ENCODE assay signal across 20 mouse cellular contexts in the genomic region with DNA sequence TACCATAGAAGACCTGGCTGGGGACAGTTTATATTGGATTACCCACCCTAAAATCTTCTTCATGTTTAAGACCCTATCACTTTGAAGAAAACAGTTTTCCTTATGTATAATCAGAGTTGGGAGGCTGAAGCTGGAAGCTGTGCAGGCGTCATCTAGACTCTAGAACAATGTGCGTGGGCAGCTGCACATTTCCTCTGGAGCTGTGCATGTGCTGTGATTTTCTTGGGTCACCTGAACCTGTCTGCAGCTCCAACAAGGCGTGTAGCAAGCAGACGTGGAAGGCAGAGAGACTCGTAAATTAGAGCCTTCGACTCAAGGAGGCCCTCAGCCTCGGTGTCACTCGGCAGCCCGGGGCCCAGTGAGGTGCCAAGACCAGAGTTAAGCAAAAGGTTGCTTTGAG.
DNase-seq lines count a peak whose midpoint lies in the region; ATAC-seq and TF ChIP-seq lines count a peak whose summit lies in the region.
"Had no signal": no experiment of that assay in that cellular context is flagged by ENCODE, and none has a peak within 500 bp of the region (broad histone marks: within the 10 kb centered on the region; RNA-seq: fewer than 3 reads in every experiment).

No protein-coding gene starts in this region.

- no peak overlapping the region for H3K4me2 ChIP-seq in heart, embryonic 11.5 days
- H3K4me2 ChIP-seq in kidney, embryonic 14.5 days (replicated peaks; ENCODE audit: low read depth, low read length), result no peak overlapping the region
- H3K4me2 ChIP-seq in lung, embryonic 14.5 days, result no peak overlapping the region
- H3K4me2 ChIP-seq: kidney, embryonic 15.5 days; limb, embryonic 15.5 days had no signal

- no peak for TF ChIP-seq CTCF in heart, adult 2 months (IDR thresholded peaks at IDR 0.05)
- no peak for TF ChIP-seq CTCF in lung, embryonic 14.5 days (IDR thresholded peaks at IDR 0.05; ENCODE audit: low read depth)

- H3K27me3 ChIP-seq in heart, embryonic 11.5 days (ENCODE audit: control insufficient read depth, insufficient read depth, low read length), result no peaks in the 10 kb centered on the region
- H3K27me3 ChIP-seq in heart, adult 2 months (ENCODE audit: control insufficient read depth, insufficient read depth, low read length), result no peaks in the 10 kb centered on the region
- H3K27me3 ChIP-seq in kidney, embryonic 14.5 days (ENCODE audit: control insufficient read depth, insufficient read depth, low read length), result no peaks in the 10 kb centered on the region; the same call in 1 of the 2 replicates
- no peaks in the 10 kb centered on the region for H3K27me3 ChIP-seq in lung, embryonic 14.5 days (ENCODE audit: insufficient read depth, low read length)
- H3K27me3 ChIP-seq: kidney, embryonic 15.5 days; limb, embryonic 15.5 days had no signal

- H3K4me1 ChIP-seq in heart, embryonic 11.5 days (ENCODE audit: control insufficient read depth, insufficient read depth, low read length), result peaks cover 30% of the 10 kb centered on the region
- H3K4me1 ChIP-seq in heart, adult 2 months (ENCODE audit: control insufficient read depth, insufficient read depth, low read length), result peaks cover 2% of the 10 kb centered on the region; the same call in 1 of the 2 replicates
- peaks cover 16% of the 10 kb centered on the region; the same call in 1 of the 2 replicates for H3K4me1 ChIP-seq in kidney, embryonic 14.5 days (ENCODE audit: control insufficient read depth, insufficient read depth, low read length)
- peaks cover 16% of the 10 kb centered on the region for H3K4me1 ChIP-seq in lung, embryonic 14.5 days (ENCODE audit: insufficient read depth)
- H3K4me1 ChIP-seq: limb, embryonic 15.5 days had no signal

- no peaks in the 10 kb centered on the region for H3K79me2 ChIP-seq in heart, adult 2 months (replicated peaks; ENCODE audit: control insufficient read depth, insufficient read depth, low read length)

- WGBS in heart, embryonic 11.5 days (ENCODE audit: insufficient replicate concordance), result 65% methylated on average over 9 of the region's 9 CpGs
- WGBS in heart, adult 2 months, result 78% methylated on average over 9 of the region's 9 CpGs
- 15% methylated on average over 9 of the region's 9 CpGs for WGBS in kidney, embryonic 14.5 days
- WGBS in lung, embryonic 14.5 days, result 56% methylated on average over 9 of the region's 9 CpGs

- no peaks in the 10 kb centered on the region for H3K36me3 ChIP-seq in heart, embryonic 11.5 days (ENCODE audit: control insufficient read depth, insufficient read depth, low read length)
- no peaks in the 10 kb centered on the region for H3K36me3 ChIP-seq in heart, adult 2 months (ENCODE audit: control insufficient read depth, insufficient read depth, low read length)
- H3K36me3 ChIP-seq in kidney, embryonic 14.5 days (ENCODE audit: control insufficient read depth, insufficient read depth, low read length), result no peaks in the 10 kb centered on the region
- H3K36me3 ChIP-seq in lung, embryonic 14.5 days (ENCODE audit: insufficient read depth), result no peaks in the 10 kb centered on the region
- H3K36me3 ChIP-seq: kidney, embryonic 15.5 days; limb, embryonic 15.5 days had no signal

- H3K9ac ChIP-seq in heart, embryonic 11.5 days (ENCODE audit: low read depth, low read length), result no peak overlapping the region
- no peak overlapping the region for H3K9ac ChIP-seq in heart, adult 2 months (ENCODE audit: low read depth, low read length)
- peak overlapping the region; percentile 12; the same call in 1 of the 2 replicates for H3K9ac ChIP-seq in kidney, embryonic 14.5 days (ENCODE audit: low read depth, low read length)
- no peak overlapping the region for H3K9ac ChIP-seq in lung, embryonic 14.5 days
- H3K9ac ChIP-seq: forebrain, postnatal 0 days; kidney, embryonic 15.5 days; limb, embryonic 15.5 days; liver, embryonic 14.5 days had no signal

- intact Hi-C loops in heart, adult 2 months (cut with DNase I), result no loop called here

- H3K27ac ChIP-seq in heart, embryonic 11.5 days (ENCODE audit: low read depth, low read length), result peak overlapping the region; percentile 64
- H3K27ac ChIP-seq in heart, adult 2 months, result no peak overlapping the region
- 0 out of 2 replicates have a peak overlapping the region, but pooled peaks have one; percentile 20 for H3K27ac ChIP-seq in kidney, embryonic 14.5 days (ENCODE audit: low read depth, low read length)
- peak overlapping the region; percentile 16; the same call in 1 of the 2 replicates for H3K27ac ChIP-seq in lung, embryonic 14.5 days (ENCODE audit: low read depth)
- H3K27ac ChIP-seq: hindbrain, postnatal 0 days; kidney, embryonic 15.5 days; limb, embryonic 15.5 days; liver, embryonic 14.5 days; stomach, postnatal 0 days had no signal

- no peak for DNase-seq in heart, adult 2 months
- DNase-seq in kidney, adult 8-10 months, result no peak
- DNase-seq in lung, embryonic 14.5 days, result no peak
- no peak for DNase-seq in lung, adult 18-20 months
- peak; percentile 74 for DNase-seq in brain, adult 2 months (ENCODE audit: low read depth, low spot score)
- no peak for DNase-seq in spleen, postnatal 36 days (ENCODE audit: low spot score in 2 of 2)
- DNase-seq: adrenal gland, postnatal 14 days; cerebellum, adult 8-10 months; forebrain, postnatal 0 days; gastrocnemius, postnatal 14 days; kidney, postnatal 36 days; midbrain, embryonic 14.5 days had no signal

- ATAC-seq in heart, embryonic 11.5 days (replicated peaks; ENCODE audit: insufficient number of reproducible peaks, low FRiP score, low TSS enrichment), result no peak
- ATAC-seq in kidney, embryonic 14.5 days (ENCODE audit: low FRiP score, low TSS enrichment), result no peak
- no peak for ATAC-seq in lung, embryonic 14.5 days (ENCODE audit: insufficient read depth)
- ATAC-seq: CD4-positive, CD25-positive, alpha-beta regulatory T cell, adult 4 months; forebrain, postnatal 0 days; hindbrain, postnatal 0 days had no signal

- no peak overlapping the region for H3K4me3 ChIP-seq in heart, embryonic 11.5 days (ENCODE audit: low read depth, low read length)
- no peak overlapping the region for H3K4me3 ChIP-seq in heart, adult 2 months
- no peak overlapping the region for H3K4me3 ChIP-seq in kidney, embryonic 14.5 days (ENCODE audit: low read length)
- H3K4me3 ChIP-seq in lung, embryonic 14.5 days (ENCODE audit: low read depth, low read length), result no peak overlapping the region
- H3K4me3 ChIP-seq: kidney, embryonic 15.5 days; limb, embryonic 15.5 days had no signal

- TF ChIP-seq EP300 in heart, adult 2 months (IDR thresholded peaks at IDR 0.05; ENCODE audit: insufficient read depth, low read depth, low read length), result no peak

- TF ChIP-seq POLR2A in heart, adult 2 months (IDR thresholded peaks at IDR 0.05; ENCODE audit: insufficient read depth, low read depth, low read length), result no peak

- no peaks in the 10 kb centered on the region for H3K9me3 ChIP-seq in heart, embryonic 11.5 days (replicated peaks; ENCODE audit: control insufficient read depth, low read length)
- no peaks in the 10 kb centered on the region for H3K9me3 ChIP-seq in kidney, embryonic 14.5 days (ENCODE audit: control insufficient read depth, low read length)
- H3K9me3 ChIP-seq in lung, embryonic 14.5 days (ENCODE audit: low read depth, low read length), result no peaks in the 10 kb centered on the region
- H3K9me3 ChIP-seq: kidney, embryonic 15.5 days; limb, embryonic 15.5 days had no signal
